Mouse (Mus musculus): ENCODE results near the gene Gcc2. TPM values are rescaled to one million over a fixed set of nuclear protein-coding genes. Genes with fewer than 3 reads are reported as not detected.
A peak's percentile ranks its signal among the peaks of the same experiment; 100 is the strongest.
"Not testable (repeated sequence)": the region's sequence is repeated elsewhere in the genome, so short reads cannot be mapped to it uniquely, and the experiment has no call there.

The Gcc2 gene
- polyA plus RNA-seq, 1 experiment: 4.0 TPM

DNA sequence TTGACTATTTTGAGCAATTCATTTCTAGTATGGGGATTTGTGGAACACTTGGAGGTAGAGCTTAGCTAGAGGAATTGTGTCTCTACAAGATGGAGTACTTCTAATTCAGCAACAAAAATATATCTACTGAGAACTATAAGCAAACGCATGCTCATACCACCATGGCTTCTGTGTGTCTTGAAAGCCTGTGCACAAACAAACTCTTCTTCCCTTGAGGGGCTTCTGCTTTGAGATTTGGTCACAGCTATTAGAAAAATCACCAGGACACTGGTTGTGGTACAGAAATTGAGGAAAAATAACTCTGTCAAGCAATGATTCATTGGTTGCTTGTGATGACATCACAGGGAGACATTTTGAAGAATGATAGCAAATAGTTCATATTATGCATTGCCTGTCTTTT, 39.9 kb upstream of the Gcc2 start:
- Histone ChIP-seq H3K9me3 (0 out of 2 replicates have a peak, but pooled peaks cover 2% of the 10 kb centered on the region), H3K4me3 (replicated peaks) (no peak overlapping the region), H3K27me3 (replicated peaks) (no peaks in the 10 kb centered on the region), H3K4me1 (no peaks in the 10 kb centered on the region), H3K36me3 (replicated peaks; ENCODE audit: low read length) (no peaks in the 10 kb centered on the region)
- TF ChIP-seq GATA1 (IDR thresholded peaks at IDR 0.05; ENCODE audit: borderline replicate concordance, low read length) (no peak), FLI1 (IDR thresholded peaks at IDR 0.05; ENCODE audit: low read length) (no peak)

GRCm38 (mm10) chr10:58217366-58217765, 37.9 kb upstream of the Gcc2 start:
- Histone ChIP-seq H3K36me3 (replicated peaks; ENCODE audit: low read length) (no peaks in the 10 kb centered on the region), H3K4me3 (replicated peaks) (no peak overlapping the region), H3K27me3 (replicated peaks) (no peaks in the 10 kb centered on the region), H3K4me1 (no peaks in the 10 kb centered on the region), H3K9me3 (0 out of 2 replicates have a peak, but pooled peaks cover 5% of the 10 kb centered on the region)
- TF ChIP-seq FLI1 (IDR thresholded peaks at IDR 0.05; ENCODE audit: low read length) (no peak), GATA1 (IDR thresholded peaks at IDR 0.05; ENCODE audit: borderline replicate concordance, low read length) (no peak)

DNA sequence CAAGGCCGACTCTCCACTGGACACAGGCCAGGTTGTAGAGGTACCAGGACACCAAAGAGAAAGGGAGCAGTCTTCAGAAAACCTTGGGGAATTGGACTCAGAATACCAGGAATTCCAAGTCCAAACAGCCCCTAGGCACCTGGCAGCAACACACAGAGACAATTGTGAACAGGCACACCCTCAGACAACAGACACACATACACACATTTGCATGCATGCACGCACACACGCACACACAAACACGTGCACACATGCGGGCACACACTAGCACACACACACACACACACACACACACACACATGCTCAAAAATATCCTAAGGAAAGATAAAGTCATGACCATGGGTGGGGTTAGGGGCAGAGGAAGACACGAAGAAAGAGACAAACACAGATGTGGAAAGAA, 34.6 kb upstream of the Gcc2 start:
- Histone ChIP-seq H3K27me3 (replicated peaks) (no peaks in the 10 kb centered on the region), H3K36me3 (replicated peaks; ENCODE audit: low read length) (no peaks in the 10 kb centered on the region), H3K4me1 (no peaks in the 10 kb centered on the region), H3K4me3 (replicated peaks) (no peak overlapping the region), H3K9me3 (0 out of 2 replicates have a peak, but pooled peaks cover 5% of the 10 kb centered on the region)
- TF ChIP-seq GATA1 (IDR thresholded peaks at IDR 0.05; ENCODE audit: borderline replicate concordance, low read length) (0 out of 3 replicates have a peak, but pooled peaks have one; percentile 12), FLI1 (IDR thresholded peaks at IDR 0.05; ENCODE audit: low read length) (no peak)

- H3K4me1 ChIP-seq; H3K27me3 ChIP-seq (replicated peaks); H3K36me3 ChIP-seq (replicated peaks; ENCODE audit: low read length); H3K9me3 ChIP-seq; H3K4me3 ChIP-seq (replicated peaks): not testable (repeated sequence)
These were observed 33.7 kb upstream of the Gcc2 start for GRCm38 (mm10) chr10:58221571-58221970.

DNA sequence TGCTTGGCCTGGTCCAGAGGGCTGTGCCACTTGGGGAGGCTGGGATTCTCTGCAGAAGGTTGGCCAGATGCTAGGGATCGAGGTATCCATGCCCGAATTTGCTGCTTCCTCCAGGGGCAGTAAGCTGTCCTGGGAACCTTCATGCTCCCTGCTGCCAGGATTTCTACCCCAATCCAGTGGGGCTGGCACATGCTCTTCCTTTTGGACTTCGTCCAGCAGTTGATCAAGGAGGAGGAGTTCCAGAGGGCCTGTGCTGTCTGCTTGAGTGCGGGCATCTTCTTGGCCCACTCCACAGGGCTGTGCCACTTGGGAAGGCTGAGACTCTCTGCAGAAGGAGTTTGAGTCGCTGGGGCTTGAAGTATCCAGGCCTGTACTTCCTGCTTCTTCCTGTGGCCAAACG, 32.1 kb upstream of the Gcc2 start:
- not testable (repeated sequence) for H3K4me3 ChIP-seq (replicated peaks); H3K9me3 ChIP-seq; H3K27me3 ChIP-seq (replicated peaks)

DNA sequence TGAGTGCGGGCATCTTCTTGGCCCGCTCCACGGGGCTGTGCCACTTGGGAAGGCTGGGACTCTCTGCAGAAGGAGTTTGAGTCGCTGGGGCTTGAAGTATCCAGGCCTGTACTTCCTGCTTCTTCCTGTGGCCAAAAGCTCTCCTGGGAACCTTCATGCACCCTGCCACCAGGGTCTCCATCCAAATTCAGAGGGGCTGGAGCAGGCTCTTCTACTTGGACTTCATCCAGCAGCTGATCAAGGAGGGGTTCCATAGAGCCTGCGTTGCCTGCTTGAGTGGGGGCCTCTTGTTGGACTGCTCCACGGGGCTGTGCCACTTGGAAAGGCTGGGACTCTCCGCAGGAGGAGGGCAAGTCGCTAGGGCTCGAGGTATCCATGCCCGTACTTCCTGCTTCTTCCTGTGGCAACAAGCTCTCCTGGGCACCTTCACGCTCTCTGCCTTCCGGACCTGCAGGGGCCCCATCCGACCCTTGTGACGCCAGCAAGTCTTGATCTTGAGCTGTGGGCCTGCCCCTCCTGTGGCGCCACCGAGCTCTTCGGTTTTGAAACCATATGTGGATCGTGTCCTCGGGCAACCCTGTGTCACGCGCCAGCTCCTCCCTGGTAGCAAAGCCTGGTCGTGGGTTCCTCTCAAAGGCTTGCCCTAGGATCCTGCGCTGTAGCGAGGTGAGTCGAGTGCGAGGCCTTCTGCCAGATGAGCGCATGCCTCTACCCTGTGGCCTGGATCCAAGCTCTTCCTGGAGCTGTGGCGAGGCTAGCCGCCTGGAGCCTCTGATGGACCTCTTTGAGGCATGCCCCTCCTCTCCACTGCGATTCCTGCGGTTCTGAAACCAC, 31.1 kb upstream of the Gcc2 start:
- H3K4me1 ChIP-seq; H3K36me3 ChIP-seq (replicated peaks; ENCODE audit: low read length); H3K4me3 ChIP-seq (replicated peaks); H3K9me3 ChIP-seq; H3K27me3 ChIP-seq (replicated peaks): not testable (repeated sequence)

More for the DNA sequence above, 32.1 kb upstream of the Gcc2 start:
- H3K4me1 ChIP-seq; H3K36me3 ChIP-seq (replicated peaks; ENCODE audit: low read length): not testable (repeated sequence)

DNA sequence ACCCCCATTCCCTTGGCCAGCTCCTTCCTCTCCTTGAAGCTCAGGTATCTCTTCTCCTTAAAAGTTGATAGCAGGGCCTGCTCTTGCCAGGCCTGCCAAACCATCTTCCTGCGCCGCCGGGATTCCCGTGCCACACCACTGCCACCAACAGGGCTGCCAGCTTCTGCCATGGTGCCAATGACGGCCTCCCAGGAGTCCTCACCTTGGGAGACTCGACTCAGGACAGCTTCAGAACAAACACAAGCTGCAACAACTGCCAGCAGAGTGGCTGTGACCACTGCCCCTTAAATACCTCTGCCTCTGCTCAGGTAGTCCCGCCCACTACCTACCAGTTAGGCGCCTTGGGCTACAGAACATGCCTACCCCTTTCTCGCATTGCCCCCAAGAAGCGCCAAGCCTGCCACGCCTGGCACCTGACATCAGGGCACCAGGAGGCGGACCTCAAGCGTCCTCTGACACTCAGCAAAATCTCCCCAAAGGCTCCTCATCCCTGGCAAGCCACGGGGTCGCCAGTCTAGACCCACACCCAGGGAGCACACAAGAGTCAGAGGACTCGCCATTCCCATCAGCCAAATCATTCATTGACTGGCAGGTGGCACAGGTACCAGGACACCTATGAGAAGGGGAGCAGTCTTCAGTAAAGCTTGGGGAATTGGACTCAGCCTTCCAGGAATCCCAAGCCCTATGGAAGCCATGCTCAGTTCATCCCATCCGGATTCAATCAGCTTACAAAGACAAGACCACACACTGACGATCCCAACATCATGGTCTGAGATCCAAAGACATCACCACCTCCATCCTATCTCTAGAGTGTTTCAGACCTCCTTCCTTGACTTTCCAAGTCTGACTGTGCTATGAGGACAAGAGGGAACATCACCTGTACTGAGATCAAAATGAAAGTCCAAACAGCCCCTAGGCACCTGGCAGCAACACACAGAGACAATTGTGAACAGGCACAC, 30.2 kb upstream of the Gcc2 start, which contains the start of gene AW822073:
Gene AW822073, minus strand, starts transcription at position 104 of the 959 bp plus-strand sequence.
- H3K4me1 ChIP-seq; H3K27me3 ChIP-seq (replicated peaks); H3K9me3 ChIP-seq; H3K36me3 ChIP-seq (replicated peaks; ENCODE audit: low read length); H3K4me3 ChIP-seq (replicated peaks): not testable (repeated sequence)

- H3K4me1 ChIP-seq; H3K4me3 ChIP-seq (replicated peaks); H3K9me3 ChIP-seq; H3K36me3 ChIP-seq (replicated peaks; ENCODE audit: low read length); H3K27me3 ChIP-seq (replicated peaks): not testable (repeated sequence)
These were observed 28.9 kb upstream of the Gcc2 start for GRCm38 (mm10) chr10:58226357-58226756.

- not testable (repeated sequence) for H3K36me3 ChIP-seq (replicated peaks; ENCODE audit: low read length); H3K4me1 ChIP-seq; H3K4me3 ChIP-seq (replicated peaks); H3K27me3 ChIP-seq (replicated peaks)
- peaks cover 14% of the 10 kb centered on the region for H3K9me3 ChIP-seq
These were observed 27.5 kb upstream of the Gcc2 start for GRCm38 (mm10) chr10:58227798-58228197.

GRCm38 (mm10) chr10:58230021-58230420, 25.3 kb upstream of the Gcc2 start:
- H3K27me3 ChIP-seq (replicated peaks); H3K36me3 ChIP-seq (replicated peaks; ENCODE audit: low read length); H3K4me3 ChIP-seq (replicated peaks); H3K4me1 ChIP-seq: not testable (repeated sequence)
- peaks cover 17% of the 10 kb centered on the region for H3K9me3 ChIP-seq

- not testable (repeated sequence) for H3K4me1 ChIP-seq; H3K36me3 ChIP-seq (replicated peaks; ENCODE audit: low read length); H3K27me3 ChIP-seq (replicated peaks)
- Histone ChIP-seq H3K4me3 (replicated peaks) (peak overlapping the region; percentile 1), H3K9me3 (peaks cover 20% of the 10 kb centered on the region)
These were observed 24.2 kb upstream of the Gcc2 start for GRCm38 (mm10) chr10:58231088-58231487.

DNA sequence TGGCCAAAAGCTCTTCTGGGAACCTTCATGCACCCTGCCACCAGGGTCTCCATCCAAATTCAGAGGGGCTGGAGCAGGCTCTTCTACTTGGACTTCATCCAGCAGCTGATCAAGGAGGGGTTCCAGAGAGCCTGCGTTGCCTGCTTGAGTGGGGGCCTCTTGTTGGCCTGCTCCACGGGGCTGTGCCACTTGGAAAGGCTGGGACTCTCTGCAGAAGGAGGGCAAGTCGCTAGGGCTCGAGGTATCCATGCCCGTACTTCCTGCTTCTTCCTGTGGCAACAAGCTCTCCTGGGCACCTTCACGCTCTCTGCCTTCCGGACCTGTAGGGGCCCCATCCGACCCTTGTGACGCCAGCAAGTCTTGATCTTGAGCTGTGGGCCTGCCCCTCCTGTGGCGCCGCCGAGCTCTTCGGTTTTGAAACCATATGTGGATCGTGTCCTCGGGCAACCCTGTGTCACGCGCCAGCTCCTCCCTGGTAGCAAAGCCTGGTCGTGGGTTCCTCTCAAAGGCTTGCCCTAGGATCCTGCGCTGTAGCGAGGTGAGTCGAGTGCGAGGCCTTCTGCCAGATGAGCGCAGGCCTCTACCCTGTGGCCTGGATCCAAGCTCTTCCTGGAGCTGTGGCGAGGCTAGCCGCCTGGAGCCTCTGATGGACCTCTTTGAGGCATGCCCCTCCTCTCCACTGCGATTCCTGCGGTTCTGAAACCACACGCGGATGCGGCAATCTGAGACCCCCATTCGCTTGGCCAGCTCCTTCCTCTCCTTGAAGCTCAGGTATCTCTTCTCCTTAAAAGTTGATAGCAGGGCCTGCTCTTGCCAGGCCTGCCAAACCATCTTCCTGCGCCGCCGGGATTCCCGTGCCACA, 23.3 kb upstream of the Gcc2 start:
- not testable (repeated sequence) for H3K4me3 ChIP-seq (replicated peaks); H3K4me1 ChIP-seq; H3K27me3 ChIP-seq (replicated peaks); H3K36me3 ChIP-seq (replicated peaks; ENCODE audit: low read length)
- peaks cover 27% of the 10 kb centered on the region for H3K9me3 ChIP-seq

DNA sequence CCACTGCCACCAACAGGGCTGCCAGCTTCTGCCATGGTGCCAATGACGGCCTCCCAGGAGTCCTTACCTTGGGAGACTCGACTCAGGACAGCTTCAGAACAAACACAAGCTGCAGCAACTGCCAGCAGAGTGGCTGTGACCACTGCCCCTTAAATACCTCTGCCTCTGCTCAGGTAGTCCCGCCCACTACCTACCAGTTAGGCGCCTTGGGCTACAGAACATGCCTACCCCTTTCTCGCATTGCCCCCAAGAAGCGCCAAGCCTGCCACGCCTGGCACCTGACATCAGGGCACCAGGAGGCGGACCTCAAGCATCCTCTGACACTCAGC, 22.7 kb upstream of the Gcc2 start, which contains the start of gene Duxf3:
Gene Duxf3, minus strand, starts transcription at position 35 of the 329 bp plus-strand sequence.
- not testable (repeated sequence) for H3K4me1 ChIP-seq; H3K36me3 ChIP-seq (replicated peaks; ENCODE audit: low read length)

DNA sequence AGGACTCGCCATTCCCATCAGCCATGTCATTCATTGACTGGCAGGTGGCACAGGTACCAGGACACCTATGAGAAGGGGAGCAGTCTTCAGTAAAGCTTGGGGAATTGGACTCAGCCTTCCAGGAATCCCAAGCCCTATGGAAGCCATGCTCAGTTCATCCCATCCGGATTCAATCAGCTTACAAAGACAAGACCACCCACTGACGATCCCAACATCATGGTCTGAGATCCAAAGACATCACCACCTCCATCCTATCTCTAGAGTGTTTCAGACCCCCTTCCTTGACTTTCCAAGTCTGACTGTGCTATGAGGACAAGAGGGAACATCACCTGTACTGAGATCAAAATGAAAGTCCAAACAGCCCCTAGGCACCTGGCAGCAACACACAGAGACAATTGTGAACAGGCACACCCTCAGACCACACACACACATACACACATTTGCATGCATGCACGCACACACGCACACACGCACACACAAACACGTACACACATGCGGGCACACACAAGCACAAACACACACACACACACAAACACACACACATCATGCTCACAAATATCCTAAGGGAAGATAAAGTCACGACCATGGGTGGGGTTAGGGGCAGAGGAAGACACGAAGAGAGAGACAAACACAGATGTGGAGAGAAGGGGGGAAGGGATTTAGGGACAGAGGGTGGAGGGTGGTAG, 22.1 kb upstream of the Gcc2 start:
- not testable (repeated sequence) for H3K27me3 ChIP-seq (replicated peaks); H3K4me1 ChIP-seq; H3K4me3 ChIP-seq (replicated peaks); H3K36me3 ChIP-seq (replicated peaks; ENCODE audit: low read length)
- peaks cover 30% of the 10 kb centered on the region for H3K9me3 ChIP-seq

More for the DNA sequence above, 22.7 kb upstream of the Gcc2 start, which contains the start of gene Duxf3:
- not testable (repeated sequence) for H3K27me3 ChIP-seq (replicated peaks); H3K4me3 ChIP-seq (replicated peaks)
- peaks cover 28% of the 10 kb centered on the region for H3K9me3 ChIP-seq
